Mouse (Mus musculus): ENCODE measurements at regions not wholly inside any gene's neighbourhood (a gene's known extent, or its start where the extent isn't known, plus 50 kb on each side); places are given as distances from the start of the nearest gene placed in this dataset.

DNA sequence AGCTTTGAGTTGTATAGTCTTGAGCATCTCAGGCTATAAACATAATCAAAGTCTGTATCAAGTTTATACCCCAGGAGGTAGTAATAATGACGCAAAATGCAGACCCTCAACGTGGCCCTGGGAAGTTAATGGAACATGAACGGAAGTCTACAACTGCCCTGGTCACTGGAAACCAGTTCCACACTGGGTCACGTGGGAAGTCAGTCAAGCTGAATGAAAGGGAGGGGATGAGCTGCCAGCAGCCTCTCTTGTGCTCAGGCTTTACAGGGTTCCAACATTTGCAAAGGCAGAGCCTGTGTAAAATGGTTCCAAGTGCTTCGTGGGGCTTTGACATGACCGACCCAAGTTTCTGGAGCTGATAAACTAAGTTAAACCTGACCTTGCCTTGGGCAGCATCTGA lies 229.4 kb downstream of the Lnpk start:
- DNase-seq (ENCODE audit: low spot score), result no peak

DNA sequence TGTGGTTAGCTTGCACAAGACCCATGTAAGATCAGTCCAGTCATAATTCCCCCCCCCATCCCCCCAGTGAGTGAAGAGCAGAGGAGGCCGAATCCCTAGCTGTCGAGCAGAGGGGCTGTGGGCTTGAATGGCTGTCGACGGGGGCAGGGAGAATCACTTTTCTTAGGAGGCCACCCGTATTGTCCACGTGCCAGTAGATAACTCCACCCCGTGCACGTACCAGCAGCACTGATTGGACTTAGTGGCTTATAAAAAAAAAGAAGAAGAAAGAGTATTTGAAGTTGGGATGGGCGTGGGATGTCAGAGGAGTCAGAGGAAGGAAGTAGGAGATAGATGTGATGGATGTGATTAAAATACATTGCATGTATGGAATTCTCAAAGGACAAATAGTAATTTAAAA lies 272.9 kb downstream of the Lnpk start:
- no peak for DNase-seq (ENCODE audit: low spot score)

DNA sequence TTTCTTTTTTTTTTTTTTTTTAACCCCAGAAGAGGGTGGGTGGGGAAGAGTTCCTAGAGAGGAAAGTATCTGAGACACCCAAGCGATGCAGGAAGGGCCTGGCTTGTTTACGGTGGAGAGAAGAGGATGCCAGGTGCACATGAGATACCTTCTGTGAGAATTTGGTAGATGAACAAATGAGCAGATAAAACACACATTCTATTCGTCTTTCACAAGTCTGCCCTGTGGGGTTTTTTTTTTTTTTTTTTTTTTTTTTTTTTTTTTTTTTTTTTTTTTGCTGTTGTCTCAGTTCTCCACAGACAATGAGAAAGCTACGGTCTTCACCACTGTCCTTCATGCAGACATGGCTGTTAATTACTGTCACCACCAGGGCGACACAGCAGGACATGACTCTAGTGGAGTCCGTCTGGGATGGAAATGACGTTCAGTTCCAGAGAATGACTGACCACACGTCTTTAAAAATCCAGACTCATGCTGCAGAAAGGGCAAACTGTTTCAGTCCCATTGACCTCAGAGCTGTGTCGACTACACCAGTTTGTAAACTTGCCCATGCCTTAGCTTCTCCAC lies 278.3 kb downstream of the Lnpk start:
- peak; percentile 36 for DNase-seq (ENCODE audit: low spot score)

DNA sequence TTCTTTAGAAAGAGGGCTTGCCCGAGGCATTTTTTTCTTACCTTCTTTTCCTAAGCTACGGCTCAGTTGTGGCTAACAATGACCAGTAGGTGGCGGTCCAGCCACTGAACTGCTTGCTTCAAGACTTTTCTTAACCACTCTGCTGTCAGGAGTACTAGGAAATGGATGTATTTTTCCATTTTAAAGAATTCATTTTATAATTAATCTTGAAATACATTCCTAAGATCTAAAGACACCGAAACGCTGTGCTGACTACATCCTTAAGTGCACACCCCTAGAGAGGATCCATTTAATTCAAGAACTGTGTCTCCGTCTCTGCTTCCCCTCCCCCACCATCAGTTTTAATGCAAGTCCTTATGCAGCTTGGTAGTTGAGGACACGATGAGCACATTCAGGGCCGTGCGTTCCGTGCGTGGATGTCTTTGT lies 278.9 kb downstream of the Lnpk start:
- peak; percentile 93 for DNase-seq (ENCODE audit: low spot score)

DNA sequence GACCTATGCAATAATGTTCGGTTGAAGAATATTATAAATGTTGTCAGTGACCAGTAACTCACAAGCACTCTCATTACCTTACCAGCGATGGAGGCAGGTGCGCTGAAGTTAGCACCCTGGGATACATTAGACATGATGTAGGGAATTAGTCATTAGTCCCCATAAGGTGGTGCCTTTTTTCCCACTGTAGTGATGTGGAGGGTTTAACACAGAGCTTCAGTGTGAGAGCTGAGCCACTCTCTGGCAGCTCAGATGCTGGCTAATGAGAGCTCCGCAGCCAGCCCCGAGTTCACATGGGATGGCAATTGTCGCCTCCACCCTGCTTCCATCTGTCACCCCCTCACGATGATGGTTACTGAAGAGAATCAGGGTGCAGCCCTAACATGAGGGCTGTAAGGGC lies 286.6 kb downstream of the Lnpk start:
- no peak for DNase-seq (ENCODE audit: low spot score)

DNA sequence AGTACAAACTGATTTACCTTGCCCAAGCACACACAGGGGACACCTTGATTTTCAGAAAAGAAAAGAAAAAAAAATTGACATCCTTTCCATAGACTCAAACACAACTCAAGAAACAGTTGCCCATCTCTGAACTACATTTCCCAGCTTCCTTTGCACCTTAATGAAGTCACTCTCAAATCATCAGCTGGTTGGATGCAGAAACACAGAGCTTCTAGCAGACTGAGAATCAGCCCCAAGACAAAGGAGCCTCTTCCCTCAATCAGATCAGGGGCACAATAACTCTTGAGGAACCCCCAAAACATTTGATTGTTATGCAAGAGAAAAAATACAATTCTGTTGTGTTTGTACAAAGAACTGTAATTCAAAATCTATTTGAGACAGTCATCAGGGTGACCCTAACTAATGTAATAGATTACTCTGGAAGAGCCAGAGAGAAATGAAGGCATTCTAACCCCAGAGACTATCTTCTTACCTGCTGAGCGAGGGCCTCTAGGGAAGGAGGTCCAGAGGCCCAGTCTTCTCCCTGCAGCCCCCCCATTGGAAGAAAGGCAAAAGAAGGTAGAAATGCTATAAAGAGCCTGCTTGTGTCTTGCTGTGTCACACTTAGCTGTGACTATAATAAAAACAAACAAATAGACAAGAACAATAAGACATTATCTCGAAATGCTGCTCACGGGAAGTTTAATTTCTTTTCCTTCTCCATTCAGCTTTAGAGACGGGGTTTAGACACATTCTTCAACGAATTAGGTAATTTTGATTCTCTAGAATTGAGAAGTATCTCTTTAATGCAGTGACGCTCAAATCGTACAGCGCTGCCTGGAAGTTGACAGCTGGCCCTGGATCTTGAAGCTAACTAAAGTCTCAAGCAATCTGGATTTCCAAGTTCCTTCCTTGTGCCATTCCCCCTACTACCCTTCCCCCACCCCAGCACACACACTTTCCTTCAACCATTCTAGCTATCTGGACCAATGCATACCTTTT lies 287.5 kb downstream of the Lnpk start:
- peak; percentile 67 for DNase-seq (ENCODE audit: low spot score)

DNA sequence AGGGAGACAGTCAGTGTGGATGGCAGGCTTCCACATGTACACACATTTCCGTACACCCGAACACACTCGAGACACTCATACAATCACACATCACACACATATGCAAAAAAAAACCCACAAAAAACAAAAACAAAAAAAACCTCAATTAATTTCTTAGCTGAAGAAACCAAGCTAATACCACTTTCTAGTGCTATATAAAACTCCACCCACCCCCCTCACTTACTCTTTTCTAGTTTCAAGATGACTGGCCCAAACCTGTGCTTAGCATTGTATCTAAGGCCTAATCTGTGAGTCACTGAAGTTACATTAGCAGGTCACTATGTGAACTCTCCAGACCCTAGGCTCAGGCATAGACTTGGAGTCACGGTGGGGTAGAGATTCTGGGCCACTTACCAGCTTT lies 293.6 kb downstream of the Lnpk start:
- no peak for DNase-seq (ENCODE audit: low spot score)

DNA sequence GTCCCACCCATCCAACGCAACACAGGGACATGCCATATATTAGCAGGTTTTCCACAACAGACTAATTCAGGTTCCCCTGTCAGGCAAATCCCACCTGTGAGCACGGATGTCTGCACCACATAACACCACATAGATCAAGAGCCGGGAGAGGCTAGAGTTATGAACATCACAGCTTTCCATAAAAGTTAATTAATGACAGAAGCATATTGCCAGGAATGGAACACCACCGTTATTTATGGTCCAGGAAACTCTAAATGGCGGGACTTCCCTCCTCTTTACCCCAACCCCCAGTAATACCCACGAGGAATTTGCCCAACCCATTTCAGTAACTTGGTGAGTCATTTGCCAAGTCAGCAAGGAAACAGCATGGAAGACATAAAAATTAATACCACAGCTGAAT lies 314.3 kb downstream of the Lnpk start:
- DNase-seq (ENCODE audit: low spot score), result no peak

DNA sequence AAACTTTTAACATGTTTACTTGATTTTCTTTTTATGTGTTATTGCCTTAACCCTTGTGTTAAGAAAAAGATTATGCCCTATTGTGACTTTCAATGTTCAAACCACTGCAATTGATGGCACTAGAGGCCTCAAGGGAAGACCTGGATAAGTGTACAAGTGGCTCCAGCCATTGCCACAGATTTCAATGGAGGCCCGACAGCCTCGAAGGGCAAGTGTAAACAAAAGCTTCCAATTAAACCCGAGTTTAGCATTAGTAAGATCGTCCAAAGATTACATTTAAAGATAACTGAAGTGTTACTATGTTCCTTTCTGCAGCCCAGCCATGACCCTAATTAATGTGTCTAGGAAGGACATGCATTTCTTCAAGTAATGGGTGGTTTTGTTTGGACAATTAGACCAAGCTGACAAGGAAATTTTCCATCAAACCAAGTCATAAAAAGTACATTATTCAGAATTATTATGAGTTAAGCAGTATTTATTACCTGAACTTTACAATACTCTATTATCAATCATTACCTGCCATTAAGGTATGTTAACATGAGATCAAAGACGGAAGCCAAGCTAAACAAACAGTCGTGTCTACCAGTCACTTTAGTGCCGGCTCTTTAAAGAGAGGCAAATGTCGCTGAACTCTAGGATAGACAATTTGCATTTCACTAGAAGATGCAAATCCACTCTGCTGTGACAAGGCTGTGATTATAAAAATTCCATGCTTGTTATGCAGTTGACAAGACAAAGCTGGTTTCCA lies 322.0 kb downstream of the Lnpk start:
- no peak for DNase-seq (ENCODE audit: low spot score)

DNA sequence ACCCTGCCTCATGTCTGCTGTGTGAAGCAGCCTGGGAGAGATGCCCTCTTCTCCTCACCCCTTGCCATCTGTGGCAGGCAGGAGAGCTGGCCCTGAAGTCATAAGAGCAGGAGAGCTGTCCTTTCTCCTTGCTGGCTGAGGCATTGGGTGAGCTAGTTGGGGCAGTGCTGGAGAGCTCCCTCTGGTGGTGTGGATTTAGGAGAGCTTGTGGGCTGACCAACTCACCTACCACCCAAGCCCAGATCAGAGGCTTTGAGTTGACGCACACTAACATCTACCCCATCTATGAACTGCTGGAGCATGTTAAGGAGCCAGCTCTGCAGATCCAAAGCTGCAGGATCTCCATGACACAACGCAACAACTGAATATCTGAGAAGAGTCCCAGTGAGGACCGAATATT lies 331.7 kb downstream of the Lnpk start:
- DNase-seq (ENCODE audit: low spot score), result no peak

DNA sequence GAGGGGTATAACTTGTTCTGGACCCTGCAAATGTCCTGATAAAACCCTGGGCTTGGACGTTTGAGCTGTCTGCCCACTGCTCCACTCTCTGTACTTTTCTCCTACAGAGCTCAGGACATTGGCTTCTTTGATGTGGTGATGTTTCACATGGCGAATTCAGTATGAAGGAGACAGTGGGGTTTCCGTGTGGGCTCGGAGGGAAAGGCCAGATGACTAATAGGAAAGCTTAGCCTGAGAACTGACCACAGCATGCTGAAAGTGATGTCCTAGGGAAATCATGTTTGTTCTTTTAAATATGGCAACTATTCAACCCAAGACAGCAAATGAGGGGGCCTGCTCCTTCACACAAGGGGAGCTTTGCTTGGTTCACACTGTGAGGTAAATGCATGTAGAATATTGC lies 332.6 kb downstream of the Lnpk start:
- DNase-seq (ENCODE audit: low spot score), result no peak

DNA sequence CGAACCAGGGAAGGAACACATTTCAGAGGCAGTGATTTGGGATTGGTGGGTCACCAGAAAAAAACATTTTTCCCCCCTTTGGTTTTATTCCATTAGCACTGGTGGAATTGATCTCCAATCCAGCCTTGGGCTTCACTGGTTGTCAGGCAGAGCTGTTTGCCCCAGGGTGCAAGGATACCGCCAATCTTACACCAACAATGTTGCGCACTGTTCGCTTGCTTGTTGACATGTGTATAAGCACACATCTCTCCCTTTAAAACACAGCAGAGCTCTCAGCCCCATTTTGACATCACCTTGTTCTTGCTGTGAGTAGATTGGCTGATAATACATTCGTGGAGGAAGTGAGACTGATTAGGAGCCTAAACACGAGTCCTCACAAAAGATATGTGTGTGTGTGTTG lies 333.1 kb upstream of the Atp5g3 start:
- DNase-seq (ENCODE audit: low spot score), result no peak

DNA sequence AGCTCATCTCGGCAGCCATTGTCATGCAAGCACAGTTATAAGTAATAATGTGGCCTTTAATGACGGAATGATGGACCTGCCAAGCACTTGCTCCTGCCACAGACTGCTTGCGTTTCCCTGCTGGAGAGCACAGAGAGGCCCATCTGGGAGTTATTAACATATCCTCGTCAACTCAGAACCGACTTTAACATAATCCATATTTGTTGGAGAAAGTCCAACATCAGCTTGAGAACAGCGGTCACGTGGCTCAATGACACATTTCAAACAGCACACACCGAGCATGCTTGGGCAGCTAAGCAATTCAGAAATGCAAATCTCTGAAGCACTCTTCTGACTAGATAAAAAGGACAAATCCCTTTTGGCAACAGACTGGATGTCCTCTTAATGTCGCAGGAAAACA lies 332.7 kb upstream of the Atp5g3 start:
- peak; percentile 24 for DNase-seq (ENCODE audit: low spot score)

DNA sequence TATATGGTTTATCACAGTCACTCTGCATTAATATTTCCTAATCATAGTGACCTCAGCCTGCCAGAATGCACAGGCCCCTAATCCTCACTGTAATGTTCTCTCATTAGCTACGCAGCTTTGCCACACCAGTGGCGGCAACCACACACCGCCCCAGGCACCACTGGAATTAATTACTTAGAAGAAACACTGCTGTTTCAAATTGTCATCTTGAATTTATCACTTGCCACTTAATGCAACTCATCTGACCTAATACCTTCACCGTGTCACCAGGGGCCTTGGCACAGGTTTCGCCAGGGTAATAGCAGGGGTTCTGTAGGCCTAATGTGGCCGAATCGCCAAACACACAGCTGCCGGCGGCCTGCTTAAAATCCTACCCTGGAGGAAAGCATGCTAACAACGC lies 328.5 kb upstream of the Atp5g3 start:
- DNase-seq (ENCODE audit: low spot score), result peak; percentile 21

DNA sequence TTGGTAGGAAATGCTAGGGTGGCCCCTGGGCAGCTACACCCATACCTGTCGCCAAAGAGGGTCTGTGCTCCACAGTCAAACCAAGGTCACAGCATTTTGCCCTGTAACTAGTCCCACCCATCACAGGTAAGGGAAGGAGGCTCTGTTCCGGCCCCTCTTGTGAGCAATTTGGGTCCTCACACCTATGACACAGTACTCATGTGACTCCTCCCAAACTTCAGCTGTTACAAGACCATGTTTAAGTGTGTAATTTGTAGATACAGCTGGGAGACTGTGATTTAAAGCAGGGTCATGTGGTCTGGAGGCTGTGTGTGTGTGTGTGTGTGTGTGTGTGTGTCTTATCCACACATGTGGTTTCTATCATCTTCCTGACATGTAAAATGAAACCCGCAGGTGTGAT lies 306.3 kb upstream of the Atp5g3 start:
- DNase-seq (ENCODE audit: low spot score), result no peak

DNA sequence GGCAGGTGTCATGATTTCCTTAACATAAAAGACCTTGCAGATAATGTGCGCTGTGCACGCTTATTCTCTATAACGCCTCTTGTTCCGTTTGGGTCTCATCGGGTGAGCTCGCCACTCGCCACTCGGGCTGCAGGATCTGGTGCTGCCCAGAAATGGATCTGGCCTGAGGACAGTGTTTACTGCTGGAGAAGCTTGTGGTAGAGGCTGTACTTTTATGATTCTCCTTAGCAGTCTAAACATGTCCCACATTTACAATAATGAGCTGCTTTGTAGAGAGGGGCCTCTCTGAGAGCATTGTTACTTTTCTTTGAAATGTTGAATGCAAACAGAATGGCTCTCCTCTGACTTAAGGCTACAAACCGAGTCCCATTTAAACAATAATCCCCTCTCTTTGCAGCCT lies 299.1 kb upstream of the Atp5g3 start:
- no peak for DNase-seq (ENCODE audit: low spot score)

DNA sequence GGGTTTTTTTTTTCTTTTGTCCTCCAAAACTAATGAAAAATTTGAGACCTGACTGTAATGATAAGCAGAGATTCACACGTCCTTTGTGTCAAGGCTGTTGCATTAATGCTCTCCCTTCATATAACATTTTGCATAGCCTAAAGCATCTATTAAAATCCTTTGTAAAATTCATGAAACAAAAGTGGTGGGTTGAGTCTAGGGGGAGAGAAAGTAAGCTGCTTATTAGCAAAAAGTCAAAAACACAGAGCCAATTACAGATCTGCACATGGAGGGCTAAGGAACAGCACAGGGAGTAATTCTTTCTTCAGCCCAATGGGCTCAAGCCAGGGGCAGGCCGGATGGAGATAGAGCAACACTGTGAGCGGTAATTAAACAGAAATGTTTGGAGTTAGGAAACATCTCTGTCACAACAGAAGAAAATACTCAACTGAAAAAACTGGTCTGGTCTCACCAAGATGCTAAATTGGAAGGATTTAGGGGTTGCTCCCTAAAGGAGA lies 298.3 kb upstream of the Atp5g3 start:
- DNase-seq (ENCODE audit: low spot score), result no peak

DNA sequence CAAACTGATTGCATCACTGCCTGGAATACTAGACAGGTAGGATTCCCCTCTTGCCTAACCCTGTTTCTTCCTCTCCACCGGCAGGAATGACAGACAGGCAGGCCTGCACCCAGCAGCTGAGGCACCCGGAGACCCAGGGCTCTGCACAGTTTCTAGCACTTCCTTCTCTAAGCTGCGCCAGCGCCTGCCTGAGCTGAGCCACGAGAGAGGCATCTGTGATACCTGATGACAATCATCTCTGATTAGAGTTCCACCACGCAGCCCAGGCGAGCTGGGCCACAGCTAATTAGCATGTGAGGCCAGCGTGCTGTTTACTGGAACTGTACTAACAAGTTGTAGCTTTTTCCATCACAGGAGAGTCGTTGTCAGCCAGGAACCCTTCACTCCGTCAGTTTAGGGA lies 296.3 kb upstream of the Atp5g3 start:
- DNase-seq (ENCODE audit: low spot score), result no peak

DNA sequence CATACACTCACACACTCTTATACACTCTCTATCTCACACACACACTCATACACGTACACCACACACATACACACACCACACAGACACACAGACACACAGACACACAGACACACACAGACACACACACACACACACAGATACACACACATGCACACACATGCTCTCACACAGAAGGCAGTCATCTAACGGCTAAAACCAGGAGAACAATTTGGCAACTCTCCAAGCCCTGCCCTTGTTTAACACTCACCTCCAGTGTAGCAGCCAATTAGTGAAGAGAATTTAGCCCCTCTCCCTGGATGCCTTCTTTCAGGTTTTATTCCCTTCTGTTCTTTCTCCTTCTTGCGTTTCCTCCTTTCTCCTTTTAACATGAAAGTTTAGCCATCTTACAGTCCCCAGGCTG lies 291.6 kb upstream of the Atp5g3 start:
- DNase-seq (ENCODE audit: low spot score), result no peak

DNA sequence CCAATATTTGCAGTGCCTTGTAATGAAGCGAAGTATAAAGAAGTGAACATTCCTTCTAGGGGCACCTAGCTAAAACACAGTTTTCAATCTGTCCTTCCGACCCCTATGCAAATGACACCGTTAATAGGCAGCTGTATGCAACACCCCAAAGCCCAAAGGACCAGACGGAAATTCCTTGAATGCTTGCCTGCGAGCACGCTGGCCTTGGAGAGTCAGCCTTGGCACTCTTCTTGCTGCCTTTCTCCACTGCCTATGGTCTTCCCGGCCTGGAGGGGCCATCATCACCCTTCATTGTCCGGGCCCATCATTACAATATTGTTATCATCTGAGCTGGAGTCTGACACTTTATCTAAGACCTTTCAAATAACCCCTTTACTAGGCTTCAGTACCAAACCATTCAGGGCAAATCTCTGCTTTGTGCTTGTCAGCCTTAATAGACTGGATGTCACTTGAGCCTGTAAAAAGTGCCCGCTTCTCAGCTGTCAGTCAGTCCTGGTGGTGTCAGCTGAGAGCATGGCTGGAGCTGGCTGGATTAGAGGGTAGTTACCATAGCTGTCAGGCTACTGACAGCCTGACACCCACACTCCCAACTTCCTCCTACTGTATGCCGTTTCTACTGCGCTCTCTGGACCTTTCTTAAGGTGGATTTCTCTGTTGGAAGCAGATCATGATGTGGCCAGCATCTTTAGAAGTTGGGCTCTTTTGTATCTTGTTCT lies 290.6 kb upstream of the Atp5g3 start:
- DNase-seq (ENCODE audit: low spot score), result peak; percentile 41

DNA sequence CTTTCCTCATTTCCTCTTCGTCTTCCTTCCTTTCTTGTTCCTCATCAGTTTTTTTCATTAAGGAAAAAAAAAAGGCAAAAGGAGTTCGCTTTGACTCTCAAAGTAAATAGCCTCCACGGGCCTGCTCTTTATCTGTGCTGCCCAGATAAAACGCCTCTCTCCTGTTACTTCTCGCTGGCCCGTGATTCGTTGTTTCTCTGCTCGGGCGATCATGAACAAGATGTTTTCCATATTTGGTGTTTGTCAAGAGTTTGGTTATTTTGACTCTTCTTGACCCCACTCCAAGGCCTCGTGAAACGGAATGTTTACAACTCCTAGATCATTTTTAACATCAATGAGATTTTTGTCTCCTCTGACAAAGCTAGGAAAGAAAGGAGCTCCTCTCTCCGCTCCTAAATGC lies 288.4 kb upstream of the Atp5g3 start:
- peak; percentile 46 for DNase-seq (ENCODE audit: low spot score)

Data from embryo, embryonic 10.5 days (tissue).